Mouse (Mus musculus): ENCODE data around the gene Foxp4. TPM values are rescaled to one million over a fixed set of nuclear protein-coding genes. Genes with fewer than 3 reads are reported as not detected.
A peak's percentile ranks its signal among the peaks of the same experiment; 100 is the strongest.

The Foxp4 gene
- 100 to 1,000 TPM in 11 of 26 experiments, 10 to 100 TPM in 13, 1 to 10 TPM in 2; 6.6 to 906 (median 27.6) TPM for total RNA-seq (2018; cell fraction: chromatin; rRNA removed)
- 100 to 1,000 TPM in 1 of 26 experiments, 10 to 100 TPM in 8, 1 to 10 TPM in 17; 5.7 to 104 (median 8.1) TPM for total RNA-seq (2018; cell fraction: cytosol; rRNA removed)
- total RNA-seq (2018; cell fraction: nucleus; rRNA removed), result 100 to 1,000 TPM in 8 of 26 experiments, 10 to 100 TPM in 13, 1 to 10 TPM in 5; 3.7 to 438 (median 37.8) TPM
- 4.3 to 5.2 TPM (median 4.9 TPM) in 3 replicates for polyA plus RNA-seq (2018)

DNA sequence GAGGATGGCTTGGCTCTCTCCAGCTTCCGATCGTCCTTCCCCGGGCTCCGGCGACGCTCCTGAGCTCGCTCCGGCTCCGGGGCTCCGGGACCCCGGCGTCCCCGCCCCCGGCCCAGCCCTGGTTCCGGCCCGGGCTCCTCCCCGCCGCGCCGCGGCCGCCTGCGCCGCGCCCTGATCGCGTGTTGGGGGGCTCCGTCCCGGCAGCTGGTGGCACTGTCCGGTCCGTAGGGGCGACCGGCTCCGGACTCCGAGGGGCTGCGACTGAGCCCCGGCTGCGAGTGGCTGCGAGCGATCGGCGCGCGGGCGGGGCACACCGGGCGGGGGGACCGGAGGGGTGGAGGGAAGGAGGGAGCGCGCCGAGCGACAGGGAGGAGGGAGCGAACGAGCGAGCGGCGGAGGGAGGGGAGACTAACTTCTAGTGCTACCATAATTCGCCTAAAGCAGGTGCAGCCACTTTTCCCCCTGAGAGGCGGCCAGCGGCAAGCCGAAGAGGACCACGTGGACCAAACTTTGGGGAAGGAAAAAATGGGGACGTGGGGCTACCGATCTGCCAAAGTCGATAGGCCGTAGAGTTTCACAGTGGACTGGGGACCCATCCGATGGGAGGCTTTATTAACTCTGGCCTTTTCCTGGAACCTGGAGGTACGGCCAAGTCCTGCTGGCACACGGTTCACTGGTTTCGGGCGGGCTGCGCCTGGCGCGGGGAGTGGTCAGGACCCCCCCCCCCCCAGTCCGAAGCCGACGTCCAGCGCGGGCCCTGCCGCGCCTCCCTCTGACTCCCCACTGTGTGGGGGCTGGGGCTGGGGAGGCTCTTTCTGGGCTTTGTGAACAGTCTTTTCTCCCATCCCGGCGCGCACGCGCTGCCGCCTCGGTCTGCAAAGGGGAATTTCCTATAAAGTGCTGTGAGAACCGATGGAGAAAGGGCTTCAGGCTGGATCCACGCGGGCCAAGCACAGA, at the start of gene Foxp4:
Gene Foxp4, minus strand, starts transcription at position 263 of the 957 bp plus-strand sequence.
- peak within 1 kb of the TSS; percentile 28 for H3K4me3 ChIP-seq (ENCODE audit: inconsistent target)
- no peaks in the 10 kb centered on the region for H3K36me3 ChIP-seq (ENCODE audit: inconsistent target)
- WGBS (ENCODE audit: missing documents), result under 1% methylated on average over 84 of the region's 91 CpGs
- H3K79me2 ChIP-seq (ENCODE audit: inconsistent target), result no peaks in the 10 kb centered on the region
- H3K27ac ChIP-seq, result no peak within 1 kb of the TSS

DNA sequence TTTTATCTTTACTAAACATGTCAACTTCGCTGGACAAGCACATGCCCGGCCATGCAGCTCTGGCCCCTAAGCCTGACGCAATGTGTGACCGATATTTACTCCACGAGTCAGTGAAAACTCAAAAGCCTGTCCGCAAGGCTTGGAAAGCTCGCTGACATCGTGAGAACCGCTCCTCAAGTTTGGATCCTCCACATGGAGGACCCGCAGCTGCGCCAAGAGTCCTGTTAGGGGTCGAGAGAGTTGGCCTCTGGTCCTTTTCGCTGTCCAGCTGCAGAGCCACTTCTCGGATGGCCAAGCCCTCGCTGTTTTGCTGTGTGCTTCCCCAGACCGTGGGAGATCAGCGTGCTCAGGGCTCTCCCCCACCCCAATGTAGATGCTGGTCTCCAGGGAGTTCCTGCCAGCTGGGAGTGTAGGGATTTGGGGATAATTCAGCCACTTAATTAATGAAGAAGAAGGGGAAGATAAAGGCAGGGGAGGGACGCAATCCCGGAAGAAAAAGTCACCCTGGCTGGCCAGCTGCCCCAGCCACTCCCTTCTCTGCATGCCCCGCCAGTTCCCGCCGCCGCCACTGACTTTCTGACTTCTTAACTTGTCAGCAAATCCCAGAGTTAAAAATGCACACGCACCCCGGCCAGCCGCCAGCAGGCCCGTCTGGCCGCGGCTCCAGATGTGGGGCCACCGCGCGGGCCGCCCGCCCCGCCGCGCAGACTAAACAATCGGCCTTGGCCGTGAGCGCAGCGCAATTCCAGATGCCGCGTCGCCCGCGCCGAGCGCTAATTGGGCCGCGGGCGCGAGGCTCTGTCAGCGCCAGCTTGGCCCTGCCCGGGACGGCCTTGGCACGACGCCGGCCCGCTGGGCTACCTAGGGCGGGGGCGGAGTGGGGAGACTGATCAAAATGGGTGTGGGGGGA, 49.4 kb upstream of the Foxp4 start:
- 14% methylated on average over 55 of the region's 61 CpGs for whole genome bisulfite sequencing (ENCODE audit: missing documents)
- no peak overlapping the region for H3K27ac ChIP-seq
- no peak overlapping the region for H3K4me3 ChIP-seq (ENCODE audit: inconsistent target)

DNA sequence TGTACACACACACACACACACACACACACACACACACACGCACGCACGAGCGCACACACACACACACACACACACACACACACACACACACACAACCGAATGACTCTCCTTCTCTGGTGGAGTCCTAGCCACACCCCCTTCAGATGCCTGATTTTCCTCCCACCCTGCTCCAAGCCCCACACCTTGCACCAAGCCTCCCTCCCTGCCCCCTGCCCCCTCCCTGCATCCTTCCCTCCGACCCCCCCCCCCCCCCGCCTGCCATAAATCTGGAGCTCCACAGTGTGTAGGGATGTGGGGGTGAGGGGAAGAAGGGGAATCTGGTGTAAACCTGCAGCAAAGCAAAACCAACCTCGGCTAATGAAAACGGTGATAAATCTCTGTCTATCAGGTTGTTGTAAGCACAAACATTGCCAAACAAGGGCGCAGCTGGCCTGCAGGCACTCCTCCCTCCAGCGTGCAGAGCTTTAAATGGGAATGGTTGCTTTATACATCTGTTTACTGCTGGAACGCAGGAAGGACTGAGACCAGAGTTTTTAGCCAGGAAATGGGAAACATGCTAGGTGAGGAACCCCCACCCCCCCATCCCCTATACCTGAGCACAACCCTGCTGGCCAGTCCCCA, 41.5 kb upstream of the Foxp4 start:
- Histone ChIP-seq H3K36me3 (ENCODE audit: inconsistent target) (no peaks in the 10 kb centered on the region), H3K79me2 (ENCODE audit: inconsistent target) (no peaks in the 10 kb centered on the region), H3K27ac (no peak overlapping the region), H3K4me3 (ENCODE audit: inconsistent target) (no peak overlapping the region)
- WGBS (ENCODE audit: missing documents), result 64% methylated on average over 5 of the region's 12 CpGs

More for the DNA sequence above, 49.4 kb upstream of the Foxp4 start:
- no peaks in the 10 kb centered on the region for H3K79me2 ChIP-seq (ENCODE audit: inconsistent target)
- H3K36me3 ChIP-seq (ENCODE audit: inconsistent target), result no peaks in the 10 kb centered on the region

DNA sequence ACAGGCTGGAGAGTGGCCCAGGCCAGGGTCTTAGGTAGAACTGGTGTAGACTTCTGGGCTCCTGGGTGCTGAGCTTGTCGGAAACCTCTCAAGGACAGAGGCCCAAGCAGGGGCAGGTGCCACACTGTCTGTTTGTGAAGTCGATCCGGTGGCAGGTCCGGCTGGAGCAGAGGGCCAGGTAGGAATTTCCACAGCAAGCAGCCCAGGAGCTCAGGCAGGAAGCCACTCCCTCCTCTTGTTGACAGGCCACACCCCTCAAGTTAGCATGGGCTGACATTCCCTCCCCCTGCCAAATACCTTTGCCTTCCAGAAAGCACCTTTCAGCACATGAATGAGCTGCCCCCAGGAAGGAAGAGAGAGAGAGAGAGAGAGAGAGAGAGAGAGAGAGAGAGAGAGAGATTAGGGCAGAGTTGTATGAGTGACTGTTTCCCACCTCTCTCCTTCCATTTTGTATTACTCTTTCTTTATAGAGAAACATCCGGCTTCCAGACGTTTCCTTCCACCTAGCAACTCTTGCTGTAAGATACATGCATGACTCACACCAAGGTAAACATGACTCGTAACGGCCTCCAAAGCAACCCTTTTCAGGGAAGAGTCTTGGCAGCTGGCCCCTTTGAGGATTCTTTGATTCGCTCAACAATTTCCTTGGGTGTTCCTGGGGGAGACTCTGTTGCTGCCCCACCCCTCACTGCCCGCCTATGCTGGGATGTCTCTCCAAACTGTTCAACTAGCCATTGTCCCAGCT, 33.8 kb upstream of the Foxp4 start:
- WGBS (ENCODE audit: missing documents), result 64% methylated on average over 10 of the region's 10 CpGs
- Histone ChIP-seq H3K4me3 (ENCODE audit: inconsistent target) (no peak overlapping the region), H3K36me3 (ENCODE audit: inconsistent target) (no peaks in the 10 kb centered on the region), H3K27ac (no peak overlapping the region), H3K79me2 (ENCODE audit: inconsistent target) (no peaks in the 10 kb centered on the region)

DNA sequence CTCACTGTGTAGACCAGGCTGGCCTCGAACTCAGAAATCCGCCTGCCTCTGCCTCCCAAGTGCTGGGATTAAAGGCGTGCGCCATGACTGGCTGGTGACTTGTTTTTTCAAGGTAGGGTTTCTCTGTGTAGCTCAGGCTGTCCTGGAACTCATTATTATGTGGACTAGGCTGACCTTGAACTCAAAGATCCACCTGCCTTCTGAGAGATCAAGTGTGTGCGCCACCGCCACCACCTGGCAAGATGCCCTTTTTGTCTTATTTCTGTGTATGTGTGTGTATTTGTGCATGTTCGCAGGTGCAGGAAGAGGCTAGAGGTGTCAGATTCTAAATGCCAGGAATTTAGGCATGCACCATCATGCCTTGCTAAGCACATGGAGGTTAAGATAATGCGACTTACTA, 32.0 kb upstream of the Foxp4 start:
- Histone ChIP-seq H3K79me2 (ENCODE audit: inconsistent target) (no peaks in the 10 kb centered on the region), H3K36me3 (ENCODE audit: inconsistent target) (no peaks in the 10 kb centered on the region), H3K27ac (no peak overlapping the region), H3K4me3 (ENCODE audit: inconsistent target) (no peak overlapping the region)
- 96% methylated on average over 7 of the region's 8 CpGs for WGBS (ENCODE audit: missing documents)

DNA sequence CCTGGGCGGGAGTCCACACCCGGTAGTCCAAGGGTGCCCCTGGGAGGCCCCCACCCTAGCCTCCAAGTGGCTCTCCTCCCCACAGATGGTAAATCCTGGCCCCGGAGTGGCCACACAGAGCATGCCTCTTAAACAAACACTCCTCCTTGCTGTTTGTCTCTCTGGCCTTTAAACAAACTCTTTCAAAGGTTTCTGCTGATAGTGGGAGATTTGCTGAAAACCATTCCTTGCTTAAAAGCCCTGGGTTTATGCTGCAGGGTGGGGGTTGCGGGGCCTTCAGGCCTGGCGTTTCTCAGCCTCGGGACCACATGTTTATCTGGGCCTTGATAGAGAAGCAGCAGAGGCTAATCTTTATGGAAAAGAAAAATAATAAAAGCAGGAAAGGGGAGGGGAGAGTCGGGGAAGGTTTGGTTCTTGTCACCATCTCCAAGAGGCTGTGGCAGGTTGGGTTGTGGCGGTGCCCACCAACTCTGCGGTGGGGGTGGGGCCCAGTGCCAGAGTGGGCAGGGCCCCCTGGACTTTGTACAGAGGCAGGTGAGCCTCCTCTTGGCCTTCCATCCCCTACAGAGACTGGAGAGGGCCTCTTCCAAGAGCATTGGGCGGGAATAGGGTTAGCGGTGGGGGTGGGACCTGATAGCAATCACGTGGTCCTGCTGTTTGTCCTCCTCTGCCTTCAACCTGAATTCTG, 30.8 kb upstream of the Foxp4 start:
- Histone ChIP-seq H3K27ac (no peak overlapping the region), H3K4me3 (ENCODE audit: inconsistent target) (no peak overlapping the region), H3K36me3 (ENCODE audit: inconsistent target) (no peaks in the 10 kb centered on the region), H3K79me2 (ENCODE audit: inconsistent target) (no peaks in the 10 kb centered on the region)
- WGBS (ENCODE audit: missing documents), result 87% methylated on average over 12 of the region's 12 CpGs

DNA sequence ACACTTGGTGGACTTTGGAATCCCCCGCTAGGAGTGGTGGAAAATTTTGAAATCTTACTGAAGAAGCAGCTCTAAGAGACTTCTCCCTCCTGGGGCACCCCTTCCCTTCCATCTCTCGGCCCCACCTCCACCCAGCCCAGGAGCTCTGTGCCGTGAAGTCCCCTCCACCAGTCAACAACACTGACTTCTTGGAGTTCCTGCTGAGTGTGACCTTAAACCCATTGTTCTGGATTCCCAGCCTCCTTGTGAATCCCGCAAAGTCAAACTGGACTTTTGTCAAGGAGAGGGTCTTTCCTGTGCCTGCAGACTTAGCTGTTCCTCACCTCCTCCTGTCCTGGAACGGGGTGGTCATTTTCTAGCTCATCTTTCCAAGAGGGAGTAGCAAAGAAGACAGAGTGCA, 28.8 kb upstream of the Foxp4 start:
- Histone ChIP-seq H3K27ac (no peak overlapping the region), H3K36me3 (ENCODE audit: inconsistent target) (no peaks in the 10 kb centered on the region), H3K79me2 (ENCODE audit: inconsistent target) (no peaks in the 10 kb centered on the region), H3K4me3 (ENCODE audit: inconsistent target) (no peak overlapping the region)
- 78% methylated on average over 5 of the region's 5 CpGs for WGBS (ENCODE audit: missing documents)

DNA sequence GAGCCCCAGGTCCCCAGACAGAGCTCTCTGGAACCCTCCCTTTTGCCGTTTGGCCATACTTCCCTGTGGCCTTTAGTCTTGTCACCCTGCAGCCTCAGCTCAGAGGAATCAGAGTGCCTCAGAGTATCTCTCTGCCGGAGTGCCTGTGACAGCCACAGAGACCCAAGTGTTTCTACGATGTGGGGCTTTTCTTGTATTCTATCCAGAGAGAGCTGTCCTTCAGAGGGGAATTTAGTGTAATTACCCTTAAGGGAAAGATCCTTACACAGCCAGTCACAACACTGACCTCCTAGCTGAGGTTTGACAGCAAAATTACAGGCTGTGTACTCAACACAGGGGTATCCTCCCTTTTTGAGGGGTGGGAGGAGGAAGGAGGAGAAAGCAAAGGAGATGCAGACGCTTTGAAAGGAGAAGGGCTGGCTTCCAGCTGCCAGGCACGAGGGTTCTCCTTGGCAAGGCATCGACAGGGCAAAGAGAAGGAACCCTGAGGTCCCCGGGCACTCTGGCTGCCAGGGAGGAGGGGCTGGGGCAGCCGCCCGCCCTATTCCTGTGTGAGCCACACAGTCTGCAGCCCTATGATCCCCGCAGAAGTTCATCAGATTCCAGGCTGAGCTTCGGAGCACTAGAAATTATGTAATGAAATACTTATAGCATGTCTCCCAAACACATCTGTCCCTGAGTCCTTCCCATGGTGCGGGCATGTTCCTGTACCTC, 28.1 kb upstream of the Foxp4 start:
- 22% methylated on average over 12 of the region's 12 CpGs for WGBS (ENCODE audit: missing documents)

DNA sequence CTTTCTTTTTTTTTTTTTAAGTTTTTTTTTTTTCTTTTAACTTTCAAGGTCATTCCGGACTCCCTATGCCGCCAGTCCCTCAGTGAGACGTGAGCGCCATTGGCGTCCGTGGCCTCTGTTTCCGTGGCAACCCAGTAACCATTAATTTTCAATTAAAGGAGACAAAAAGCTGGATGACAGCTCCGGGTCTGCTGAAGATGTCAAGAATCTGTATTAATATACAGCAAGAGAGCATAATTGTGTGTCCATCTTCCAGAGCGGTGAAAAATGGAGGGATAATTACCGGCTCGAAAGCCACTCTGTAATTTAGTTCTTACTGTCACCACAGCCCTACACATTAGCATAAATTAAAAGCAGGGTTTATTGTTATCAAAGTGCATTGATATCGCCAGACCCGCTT, 27.0 kb upstream of the Foxp4 start:
- Histone ChIP-seq H3K4me3 (ENCODE audit: inconsistent target) (no peak overlapping the region), H3K79me2 (ENCODE audit: inconsistent target) (no peaks in the 10 kb centered on the region), H3K27ac (no peak overlapping the region), H3K36me3 (ENCODE audit: inconsistent target) (no peaks in the 10 kb centered on the region)
- WGBS (ENCODE audit: missing documents), result 91% methylated on average over 13 of the region's 13 CpGs

More for the DNA sequence above, 28.1 kb upstream of the Foxp4 start:
- Histone ChIP-seq H3K4me3 (ENCODE audit: inconsistent target) (no peak overlapping the region), H3K27ac (no peak overlapping the region), H3K79me2 (ENCODE audit: inconsistent target) (no peaks in the 10 kb centered on the region), H3K36me3 (ENCODE audit: inconsistent target) (no peaks in the 10 kb centered on the region)

DNA sequence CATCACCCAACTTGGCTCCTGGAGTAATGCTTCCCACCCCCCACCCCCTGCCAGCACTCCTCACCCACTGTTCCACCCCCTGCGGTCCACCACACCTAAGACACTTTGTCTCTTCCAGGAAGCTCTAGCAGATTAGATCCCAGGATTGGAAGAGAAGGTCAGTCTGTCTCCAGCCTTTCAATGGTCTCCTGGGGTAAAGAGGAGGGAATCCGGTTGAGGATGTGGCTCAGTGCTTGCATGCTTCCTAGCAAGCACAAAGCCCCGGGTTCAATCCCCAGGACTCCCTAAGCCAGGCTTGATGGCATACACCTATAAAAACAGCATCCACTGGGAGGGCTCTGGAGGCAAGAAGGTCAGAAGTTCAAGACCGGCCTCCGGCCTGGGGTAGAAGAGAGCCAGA, 26.4 kb upstream of the Foxp4 start:
- 100% methylated on average over 5 of the region's 5 CpGs for WGBS (ENCODE audit: missing documents)
- H3K36me3 ChIP-seq (ENCODE audit: inconsistent target), result no peaks in the 10 kb centered on the region
- no peak overlapping the region for H3K4me3 ChIP-seq (ENCODE audit: inconsistent target)
- H3K79me2 ChIP-seq (ENCODE audit: inconsistent target), result no peaks in the 10 kb centered on the region
- H3K27ac ChIP-seq, result no peak overlapping the region

DNA sequence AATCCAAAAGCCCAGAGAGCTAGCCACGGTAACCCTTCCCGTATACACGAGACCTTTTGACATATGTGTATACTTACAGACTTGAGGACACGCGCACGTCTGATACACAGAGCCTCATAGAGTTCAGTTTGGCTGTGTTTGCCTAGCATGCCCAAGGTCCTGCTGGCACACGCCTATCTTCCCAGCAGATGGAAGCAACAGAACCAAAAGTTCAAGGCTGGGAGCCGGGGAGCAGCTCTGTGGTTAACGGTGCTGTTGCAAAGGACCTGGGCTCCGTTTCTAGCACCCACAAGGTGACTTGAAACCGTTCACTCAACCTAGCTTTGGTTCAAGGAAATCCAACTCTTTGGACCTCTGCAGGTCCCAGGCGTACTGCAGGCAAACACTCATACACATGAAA, 25.0 kb upstream of the Foxp4 start:
- no peak overlapping the region for H3K4me3 ChIP-seq (ENCODE audit: inconsistent target)
- H3K36me3 ChIP-seq (ENCODE audit: inconsistent target), result no peaks in the 10 kb centered on the region
- WGBS (ENCODE audit: missing documents), result 91% methylated on average over 12 of the region's 12 CpGs
- no peak overlapping the region for H3K27ac ChIP-seq
- H3K79me2 ChIP-seq (ENCODE audit: inconsistent target), result no peaks in the 10 kb centered on the region

DNA sequence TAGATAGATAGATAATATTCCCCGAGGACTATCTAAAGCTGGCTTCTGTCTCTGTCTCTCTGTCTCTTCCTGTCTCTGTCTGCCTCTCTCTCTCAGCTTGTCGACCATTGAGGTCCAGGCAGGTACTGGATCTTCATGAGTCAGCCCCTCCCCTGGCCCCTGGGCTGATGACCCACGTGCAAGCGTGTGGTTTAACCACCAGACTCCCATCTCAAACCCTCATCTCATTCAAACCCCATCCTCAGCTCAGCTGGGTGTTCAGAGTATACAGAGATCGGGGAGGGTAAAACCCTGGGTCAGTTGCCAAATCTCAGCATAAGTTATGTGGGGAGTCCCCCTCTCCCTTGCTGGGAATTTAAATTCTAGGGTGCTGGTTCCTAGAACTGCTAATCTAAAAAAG, 24.3 kb upstream of the Foxp4 start:
- Histone ChIP-seq H3K4me3 (ENCODE audit: inconsistent target) (no peak overlapping the region), H3K79me2 (ENCODE audit: inconsistent target) (no peaks in the 10 kb centered on the region), H3K27ac (no peak overlapping the region), H3K36me3 (ENCODE audit: inconsistent target) (no peaks in the 10 kb centered on the region)
- WGBS (ENCODE audit: missing documents), result 68% methylated on average over 5 of the region's 5 CpGs
